13 mouse cellular contexts compared by ENCODE assay signal in genomic region chr13:73270451-73271081, GRCm38 (mm10). TPM values are rescaled to one million over a fixed set of nuclear protein-coding genes. Genes with fewer than 3 reads are reported as not detected.
A peak's percentile ranks its signal among the peaks of the same experiment; 100 is the strongest.
DNase-seq lines count a peak whose midpoint lies in the region; ATAC-seq and TF ChIP-seq lines count a peak whose summit lies in the region.
"Had no signal": no experiment of that assay in that cellular context is flagged by ENCODE, and none has a peak within 500 bp of the region (broad histone marks: within the 10 kb centered on the region; RNA-seq: fewer than 3 reads in every experiment).

No protein-coding gene starts in this region.

- no peak for TF ChIP-seq CTCF in kidney, postnatal 0 days (IDR thresholded peaks at IDR 0.05; ENCODE audit: low read depth)
- TF ChIP-seq CTCF in embryonic fibroblast, embryonic 13.5 days (IDR thresholded peaks at IDR 0.05; ENCODE audit: borderline replicate concordance, insufficient read depth, low read length), result no peak

- peak overlapping the region; percentile 49; the same call in 1 of the 2 replicates for H3K4me2 ChIP-seq in kidney, postnatal 0 days (ENCODE audit: low read length)
- H3K4me2 ChIP-seq in limb, embryonic 11.5 days (ENCODE audit: low read depth, severe bottlenecking), result no peak overlapping the region
- H3K4me2 ChIP-seq in stomach, embryonic 15.5 days, result peak overlapping the region; percentile 48

- no peaks in the 10 kb centered on the region for H3K36me3 ChIP-seq in kidney, postnatal 0 days (ENCODE audit: insufficient read depth, low read length)
- H3K36me3 ChIP-seq in limb, embryonic 11.5 days (ENCODE audit: control insufficient read depth, insufficient read depth, low read length), result no peaks in the 10 kb centered on the region
- no peaks in the 10 kb centered on the region for H3K36me3 ChIP-seq in stomach, embryonic 15.5 days
- H3K36me3 ChIP-seq: G1E had no signal

- H3K4me1 ChIP-seq in kidney, postnatal 0 days (replicated peaks; ENCODE audit: insufficient read depth, low read length), result peaks cover 10% of the 10 kb centered on the region; the same call in 1 of the 2 replicates
- H3K4me1 ChIP-seq in embryonic fibroblast, embryonic 13.5 days (ENCODE audit: control insufficient read depth, insufficient read depth, low read length), result no peaks in the 10 kb centered on the region
- no peaks in the 10 kb centered on the region for H3K4me1 ChIP-seq in limb, embryonic 11.5 days (ENCODE audit: control insufficient read depth, insufficient read depth, low read length)
- peaks cover 12% of the 10 kb centered on the region; the same call in 1 of the 2 replicates for H3K4me1 ChIP-seq in stomach, embryonic 15.5 days

- TF ChIP-seq POLR2A in embryonic fibroblast, embryonic 13.5 days (IDR thresholded peaks at IDR 0.05; ENCODE audit: low read depth, low read length), result no peak

- H3K9ac ChIP-seq in kidney, postnatal 0 days (ENCODE audit: low read depth, low read length), result no peak overlapping the region
- no peak overlapping the region for H3K9ac ChIP-seq in limb, embryonic 11.5 days (ENCODE audit: low read length)
- H3K9ac ChIP-seq in stomach, embryonic 15.5 days, result no peak overlapping the region

- intact Hi-C loops in left cerebral cortex, postnatal 25 days (cut with DNase I), result no loop called here

- H3K27me3 ChIP-seq in kidney, postnatal 0 days (ENCODE audit: insufficient read depth, low read length), result peaks cover 89% of the 10 kb centered on the region
- H3K27me3 ChIP-seq in limb, embryonic 11.5 days (ENCODE audit: control insufficient read depth, insufficient read depth, low read length), result peaks cover 88% of the 10 kb centered on the region
- peaks cover 93% of the 10 kb centered on the region for H3K27me3 ChIP-seq in stomach, embryonic 15.5 days (replicated peaks)

- no peaks in the 10 kb centered on the region for H3K9me3 ChIP-seq in kidney, postnatal 0 days (replicated peaks; ENCODE audit: low read length)
- H3K9me3 ChIP-seq in limb, embryonic 11.5 days (ENCODE audit: control insufficient read depth, low read length), result no peaks in the 10 kb centered on the region
- no peaks in the 10 kb centered on the region for H3K9me3 ChIP-seq in stomach, embryonic 15.5 days

- ATAC-seq in kidney, postnatal 0 days (replicated peaks; ENCODE audit: low FRiP score, low read depth), result no peak
- no peak for ATAC-seq in limb, embryonic 11.5 days (ENCODE audit: insufficient number of reproducible peaks, low FRiP score, low TSS enrichment, low read depth)
- no peak for ATAC-seq in stomach, embryonic 15.5 days (ENCODE audit: insufficient read depth, low FRiP score, low read depth)
- ATAC-seq in inflammation-experienced regulatory T-cells, adult 6 months, result no peak

- no peak overlapping the region for H3K27ac ChIP-seq in kidney, postnatal 0 days
- no peak overlapping the region for H3K27ac ChIP-seq in embryonic fibroblast, embryonic 13.5 days (ENCODE audit: insufficient read depth, low read length)
- H3K27ac ChIP-seq in limb, embryonic 11.5 days (replicated peaks; ENCODE audit: low read depth, low read length), result no peak overlapping the region
- no peak overlapping the region for H3K27ac ChIP-seq in stomach, embryonic 15.5 days
- H3K27ac ChIP-seq: macrophage had no signal

- DNase-seq in kidney, postnatal 0 days (ENCODE audit: low spot score), result no peak
- DNase-seq in kidney, postnatal 10 days, result no peak
- DNase-seq in limb, embryonic 11.5 days (ENCODE audit: low spot score), result peak; percentile 47
- DNase-seq in left cerebral cortex, postnatal 25 days (ENCODE audit: low spot score in 2 of 2), result no peak
- DNase-seq: adrenal gland, postnatal 25 days; gastrocnemius, postnatal 10 days had no signal

- H3K4me3 ChIP-seq in kidney, postnatal 0 days (replicated peaks; ENCODE audit: low read depth, low read length), result 0 out of 2 replicates have a peak overlapping the region, but pooled peaks have one; percentile 24
- 0 out of 2 replicates have a peak overlapping the region, but pooled peaks have one; percentile 2 for H3K4me3 ChIP-seq in embryonic fibroblast, embryonic 13.5 days (ENCODE audit: insufficient read depth, low read length)
- H3K4me3 ChIP-seq in limb, embryonic 11.5 days (ENCODE audit: low read depth, low read length), result no peak overlapping the region
- H3K4me3 ChIP-seq in stomach, embryonic 15.5 days (replicated peaks), result 0 out of 2 replicates have a peak overlapping the region, but pooled peaks have one; percentile 3

- 6% methylated on average over 22 of the region's 22 CpGs for WGBS in kidney, postnatal 0 days
- WGBS in limb, embryonic 11.5 days, result 6% methylated on average over 22 of the region's 22 CpGs
- WGBS in stomach, embryonic 15.5 days, result 8% methylated on average over 22 of the region's 22 CpGs

RNA-seq across cellular contexts. Expression of gene Irx4, which starts 10.3 kb away (rescaled TPM):
- polyA plus RNA-seq in kidney, postnatal 0 days (2015; fragmentation: Nextera tagmentation; extraction: Ambion mirVana), result 0.18 and 0.20 TPM in 2 replicates
- polyA plus RNA-seq in embryonic fibroblast, embryonic 13.5 days (2011; ENCODE audit: insufficient read length, low read depth, missing spikeins), result not detected in 2 replicates
- 2.8 and 3.1 TPM in 2 replicates for polyA plus RNA-seq in limb, embryonic 11.5 days (2014; fragmentation: Nextera tagmentation; extraction: Ambion mirVana)
- 0.12 and 0.19 TPM in 2 replicates for polyA plus RNA-seq in stomach, embryonic 15.5 days (2015; fragmentation: Nextera tagmentation; extraction: Ambion mirVana)
- polyA plus RNA-seq in inflammation-experienced regulatory T-cells, adult 6 months (2017; shearing (Covaris generic)), result not detected
- total RNA-seq in left cerebral cortex, postnatal 25 days (2021), result not detected
- total RNA-seq: adrenal gland, postnatal 25 days; G1E; gastrocnemius, postnatal 10 days had no signal
- polyA plus RNA-seq: cortical plate, adult 2 months; G1E; macrophage; testis, adult 2 months had no signal

RNA-seq across cellular contexts. Expression of gene Mrpl36, which starts 57.7 kb away (rescaled TPM):
- 146 and 153 TPM in 2 replicates for polyA plus RNA-seq in kidney, postnatal 0 days (2015; fragmentation: Nextera tagmentation; extraction: Ambion mirVana)
- polyA plus RNA-seq in embryonic fibroblast, embryonic 13.5 days (2011; ENCODE audit: insufficient read length, low read depth, missing spikeins), result 35.8 and 39.2 TPM in 2 replicates
- polyA plus RNA-seq in limb, embryonic 11.5 days (2014; fragmentation: Nextera tagmentation; extraction: Ambion mirVana), result 107 and 113 TPM in 2 replicates
- 137 TPM in 2 replicates for polyA plus RNA-seq in stomach, embryonic 15.5 days (2015; fragmentation: Nextera tagmentation; extraction: Ambion mirVana)
- 100 to 1,000 TPM; 116 to 149 (median 137) TPM for polyA plus RNA-seq in inflammation-experienced regulatory T-cells, adult 6 months (2017; shearing (Covaris generic))
- total RNA-seq in left cerebral cortex, postnatal 25 days (2021), result 10 to 100 TPM; 38.6 to 40.3 TPM

RNA-seq across cellular contexts. Expression of gene Ndufs6, which starts 57.8 kb away (rescaled TPM):
- polyA plus RNA-seq in kidney, postnatal 0 days (2015; fragmentation: Nextera tagmentation; extraction: Ambion mirVana), result 514 and 552 TPM in 2 replicates
- 102 and 111 TPM in 2 replicates for polyA plus RNA-seq in embryonic fibroblast, embryonic 13.5 days (2011; ENCODE audit: insufficient read length, low read depth, missing spikeins)
- polyA plus RNA-seq in limb, embryonic 11.5 days (2014; fragmentation: Nextera tagmentation; extraction: Ambion mirVana), result 369 and 370 TPM in 2 replicates
- 402 and 412 TPM in 2 replicates for polyA plus RNA-seq in stomach, embryonic 15.5 days (2015; fragmentation: Nextera tagmentation; extraction: Ambion mirVana)
- 100 to 1,000 TPM; 118 to 174 (median 174) TPM for polyA plus RNA-seq in inflammation-experienced regulatory T-cells, adult 6 months (2017; shearing (Covaris generic))
- total RNA-seq in left cerebral cortex, postnatal 25 days (2021), result 100 to 1,000 TPM; 182 to 189 TPM
